Mouse (Mus musculus) thymus, postnatal 4 days (tissue): ENCODE data around the gene E330009J07Rik.

Experiments used
- DNase-seq: peaks from one replicate; pipeline ENCODE4 v3.0.0; 2021

Gene E330009J07Rik

DNA sequence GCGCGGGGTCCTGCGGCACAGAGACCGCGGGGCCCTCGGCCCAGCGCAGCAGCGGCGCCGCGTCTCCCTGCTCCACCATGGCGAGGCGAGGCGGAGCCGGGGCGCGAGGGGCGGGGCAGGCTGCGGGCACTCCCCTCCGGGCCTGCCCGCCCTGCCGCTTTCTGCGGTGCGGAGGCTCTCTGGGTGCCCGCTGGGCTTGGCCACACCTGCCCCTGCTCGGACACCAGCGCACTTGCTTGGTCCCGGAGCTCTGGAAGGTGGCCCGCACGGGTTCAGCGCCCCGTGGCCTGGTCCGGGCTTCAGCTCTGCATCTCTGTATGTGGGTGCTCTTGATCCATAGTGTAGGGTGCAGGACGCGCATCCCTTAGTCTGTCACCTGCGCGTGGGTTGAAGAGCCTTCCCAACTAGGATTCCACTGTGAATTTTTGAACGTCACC is at the start of gene E330009J07Rik:
E330009J07Rik (minus strand) TSS at position 89 of the 437 bp plus-strand sequence.
- DNase-seq = peak; percentile 94

DNA sequence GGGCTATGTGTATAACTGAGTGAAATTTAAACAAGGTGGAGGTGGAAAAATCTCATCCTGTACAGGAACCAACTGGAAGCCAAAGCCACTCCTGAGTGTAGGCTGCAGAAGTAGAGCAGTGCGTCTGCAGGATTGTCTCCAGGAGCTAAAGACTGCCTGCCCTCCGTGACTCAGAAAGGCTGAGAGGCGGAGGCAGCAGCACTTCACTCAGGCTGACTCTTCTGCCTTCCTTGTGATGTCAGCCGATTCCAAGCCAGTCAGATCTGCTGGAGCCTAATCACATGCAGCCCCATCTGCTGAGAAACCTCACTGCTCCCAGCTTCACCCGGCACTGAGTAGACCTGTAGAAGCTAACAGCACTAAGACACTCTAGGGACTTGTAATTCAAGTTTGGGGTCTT is 46.4 kb upstream of the E330009J07Rik start:
- no peak for DNase-seq

DNA sequence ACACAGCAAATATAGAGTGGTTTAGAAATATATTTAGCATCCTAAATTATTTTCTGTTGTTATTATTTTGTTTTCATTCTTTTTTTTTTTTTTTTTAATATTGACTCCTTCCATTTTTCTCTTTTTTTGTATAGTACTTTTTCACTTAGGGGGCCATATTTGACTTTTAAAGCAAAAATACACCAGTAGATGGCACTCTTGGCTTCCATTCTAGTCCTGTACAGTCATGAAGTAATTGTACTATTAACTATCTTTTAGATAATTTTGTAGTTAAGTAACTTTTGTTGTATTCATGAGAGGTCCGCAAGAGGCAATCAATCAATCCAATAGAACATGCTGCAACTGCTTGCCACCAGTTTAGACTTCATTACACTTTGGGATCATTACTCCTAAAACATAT is 43.8 kb upstream of the E330009J07Rik start:
- no peak for DNase-seq

DNA sequence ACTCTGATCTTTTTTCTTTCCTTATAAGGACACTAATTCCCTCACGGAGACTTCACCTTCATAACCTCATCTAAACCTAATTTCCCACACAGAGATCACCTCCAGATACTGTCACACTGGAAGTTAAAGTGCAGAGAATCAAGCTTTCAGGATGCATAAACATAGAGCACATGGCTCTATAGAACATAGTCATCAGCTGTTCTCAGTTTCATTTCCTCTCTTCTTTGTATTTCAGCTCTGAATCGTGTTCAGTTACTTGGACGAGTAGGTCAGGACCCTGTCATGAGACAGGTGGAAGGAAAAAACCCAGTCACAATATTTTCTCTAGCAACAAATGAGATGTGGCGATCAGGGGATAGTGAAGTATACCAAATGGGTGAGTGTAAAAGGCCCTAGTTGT is 40.2 kb upstream of the E330009J07Rik start:
- DNase-seq = no peak

DNA sequence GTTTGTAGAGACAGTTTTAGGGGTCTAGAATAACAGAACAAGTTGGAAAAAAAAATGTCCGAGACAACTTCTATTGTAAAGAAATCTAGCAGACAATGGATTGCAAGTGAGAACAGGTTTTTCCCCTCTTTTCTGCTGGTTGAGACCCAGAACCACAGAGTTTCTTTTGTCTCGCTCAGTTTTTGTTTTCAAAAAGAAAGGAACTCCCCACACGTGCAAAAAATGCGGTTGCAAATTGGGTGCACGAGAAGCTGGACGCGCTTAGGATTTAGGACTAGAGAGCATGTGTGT is 35.7 kb upstream of the E330009J07Rik start:
- no peak for DNase-seq

DNA sequence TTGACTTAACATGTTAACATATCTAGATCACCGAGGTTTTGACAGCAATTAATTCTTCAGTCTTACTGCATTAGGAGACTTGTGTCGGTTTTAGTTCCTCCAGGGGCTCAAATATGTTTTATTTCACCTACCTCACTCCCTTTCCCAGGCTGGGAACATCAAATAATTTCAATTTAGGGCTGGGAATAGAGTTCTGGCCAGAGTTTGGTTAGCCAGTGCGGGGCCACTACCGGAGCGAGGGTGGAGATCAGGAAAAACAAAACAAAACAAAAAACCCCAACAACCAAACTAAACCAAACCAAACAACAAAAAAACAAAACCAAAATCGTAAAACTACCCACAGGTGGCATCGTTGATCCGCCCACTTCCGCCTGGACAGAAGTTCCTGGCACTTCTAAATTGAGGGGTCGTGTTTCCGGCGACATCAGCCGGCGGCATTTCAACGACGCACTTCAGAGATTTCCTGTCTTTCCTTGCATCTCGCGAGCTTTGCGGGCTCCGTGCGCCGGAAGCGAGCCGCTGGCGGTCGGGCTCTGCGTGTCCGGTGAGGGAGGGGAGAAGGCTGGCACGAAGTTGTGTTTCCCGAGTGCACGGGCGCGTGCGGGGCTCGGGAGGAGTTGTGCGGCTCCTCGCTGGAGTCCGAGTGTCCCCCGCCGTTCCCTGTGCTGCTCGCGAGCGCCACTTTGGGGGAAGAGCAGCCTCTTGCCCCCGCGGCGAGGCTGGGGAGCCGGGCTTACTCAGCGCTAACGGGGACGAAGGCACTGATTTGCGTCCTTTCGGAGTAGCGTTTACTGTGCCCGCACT is 35.2 kb upstream of the E330009J07Rik start, which contains the start of gene Ssbp1:
Ssbp1 (plus strand) TSS at position 437 of the 804 bp plus-strand sequence.
- DNase-seq = peak; percentile 93

DNA sequence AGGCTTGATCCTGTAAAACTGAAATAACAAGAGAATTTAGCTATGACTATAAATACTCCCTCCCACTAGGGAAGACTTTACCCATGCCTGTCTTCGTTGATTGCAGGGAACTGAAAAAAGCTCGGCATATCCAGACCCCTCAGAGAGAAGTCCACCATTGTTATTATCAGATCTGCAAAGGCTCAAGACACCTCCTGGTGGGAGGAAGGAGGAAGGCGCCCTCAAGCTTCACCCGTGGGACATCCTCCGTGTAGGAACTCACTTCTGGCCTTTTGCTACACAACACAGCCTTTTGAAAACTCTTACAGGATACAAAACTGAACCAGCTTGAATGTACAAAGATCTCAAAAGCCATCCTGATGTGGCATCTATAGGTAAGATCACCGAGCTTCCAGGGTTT is 29.8 kb upstream of the E330009J07Rik start:
- DNase-seq = peak; percentile 45

DNA sequence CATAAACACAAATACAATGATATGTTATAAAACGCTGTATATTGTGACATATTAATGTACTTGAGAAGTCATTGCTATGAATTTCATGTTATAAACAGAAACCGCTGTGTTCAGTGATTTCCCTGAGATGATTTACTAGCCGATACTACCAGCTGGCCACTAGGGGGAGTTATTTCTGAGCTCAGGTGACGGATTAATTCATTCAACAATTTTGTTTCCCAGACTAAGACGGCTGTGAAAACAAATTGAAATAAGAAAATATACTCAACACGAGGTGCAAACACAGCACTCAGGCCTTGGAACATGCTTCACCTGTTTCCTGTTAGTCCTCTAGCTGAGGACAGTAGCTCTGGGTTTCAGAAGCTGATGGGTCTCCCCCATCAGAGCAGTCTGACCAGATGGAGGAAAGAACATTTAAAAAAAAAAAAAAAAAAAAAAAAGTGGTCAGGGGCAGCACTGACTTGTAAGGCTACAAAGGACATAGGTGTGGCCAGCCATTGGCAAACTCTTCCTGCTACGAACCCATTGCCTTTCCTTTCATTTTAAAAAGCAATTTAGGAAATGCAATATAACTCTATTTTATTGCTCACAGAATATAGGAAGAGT is 18.6 kb upstream of the E330009J07Rik start:
- DNase-seq = peak; percentile 13

DNA sequence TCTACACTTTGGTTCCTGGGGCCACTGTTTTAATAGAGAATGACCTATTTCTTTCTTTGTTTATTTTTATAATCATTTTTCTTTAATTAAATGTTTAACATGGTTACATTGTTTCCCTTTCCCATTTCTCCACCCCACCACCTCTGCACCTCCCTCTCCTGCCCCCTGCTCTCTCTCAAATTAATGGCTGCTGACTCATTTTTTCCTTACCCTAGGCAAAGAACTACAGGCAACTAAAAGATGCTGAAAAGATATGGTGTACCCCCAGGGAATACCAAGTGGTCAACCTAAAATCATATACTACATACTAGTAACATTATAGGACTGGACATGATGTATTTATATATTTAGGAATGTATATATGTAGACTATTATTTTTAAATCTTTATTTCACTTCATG is 12.7 kb upstream of the E330009J07Rik start:
- DNase-seq = no peak

DNA sequence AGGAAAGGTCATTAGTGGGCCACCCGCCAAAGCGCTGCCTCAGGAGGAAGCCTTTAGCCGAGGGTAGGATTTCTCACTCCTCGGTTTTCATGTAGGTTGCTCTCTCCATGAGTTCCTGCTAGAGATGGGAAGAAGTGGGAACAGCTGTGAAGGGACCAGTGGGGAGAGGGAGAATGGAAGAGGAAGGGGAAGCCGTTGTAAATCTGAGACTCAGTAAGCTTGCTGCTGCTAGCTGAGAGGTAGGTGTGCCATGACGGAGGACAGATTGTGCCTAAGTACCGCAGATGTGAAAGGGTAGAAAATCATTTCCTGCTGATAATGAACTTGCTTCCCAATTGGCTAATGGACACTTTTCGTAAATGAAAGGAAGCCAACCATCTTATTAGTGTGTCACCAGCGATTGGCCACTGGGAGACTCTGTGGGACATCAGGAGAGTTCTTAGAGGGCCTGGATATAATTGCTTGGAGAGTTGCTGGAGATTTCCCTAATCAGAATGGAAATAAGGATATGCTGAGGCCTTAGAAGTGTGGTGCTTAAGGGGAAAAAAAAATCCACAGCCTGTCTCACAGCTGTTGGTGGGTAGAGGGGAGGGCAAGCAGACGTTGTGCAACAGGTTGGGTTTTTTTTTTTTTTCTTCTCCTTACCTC is 7.5 kb upstream of the E330009J07Rik start:
- DNase-seq = no peak

DNA sequence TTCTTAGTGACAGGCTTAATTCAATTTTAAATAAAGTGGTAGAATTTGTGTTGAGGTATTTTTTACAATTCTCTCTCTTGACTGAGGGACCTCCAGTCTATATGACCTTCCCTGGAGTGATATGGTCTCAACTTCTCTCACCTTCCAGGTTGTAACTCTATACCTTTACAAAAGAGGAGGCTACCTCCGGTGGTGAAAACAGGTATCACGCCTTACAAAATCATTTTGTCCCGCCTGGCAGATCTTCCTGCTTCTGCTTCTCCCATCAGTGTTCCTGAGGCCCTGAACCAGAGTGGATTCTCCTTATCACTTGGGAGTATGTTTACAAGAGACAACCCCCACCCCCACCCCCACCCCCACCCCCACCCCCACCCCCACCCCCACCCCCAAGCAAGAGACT is 5.8 kb upstream of the E330009J07Rik start:
- peak; percentile 45 for DNase-seq

DNA sequence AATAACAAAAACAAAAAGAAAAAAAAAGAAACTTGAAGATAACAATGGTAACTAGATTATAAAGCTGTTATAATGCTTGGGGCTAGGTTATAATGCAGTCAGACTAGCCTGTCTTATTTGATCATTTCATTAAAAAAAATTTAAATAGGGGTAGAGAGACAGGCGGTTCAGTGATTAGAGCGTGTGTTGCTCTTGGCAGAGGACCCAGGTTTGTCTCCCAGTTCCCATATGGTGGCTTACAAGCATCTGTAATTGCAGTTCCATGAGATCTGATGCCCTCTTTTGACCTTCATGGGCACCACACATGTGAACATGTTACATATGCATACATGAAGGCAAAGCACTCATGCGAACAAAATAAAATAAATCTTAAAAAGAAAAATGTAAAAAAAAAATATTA is 5.3 kb upstream of the E330009J07Rik start:
- no peak for DNase-seq

DNA sequence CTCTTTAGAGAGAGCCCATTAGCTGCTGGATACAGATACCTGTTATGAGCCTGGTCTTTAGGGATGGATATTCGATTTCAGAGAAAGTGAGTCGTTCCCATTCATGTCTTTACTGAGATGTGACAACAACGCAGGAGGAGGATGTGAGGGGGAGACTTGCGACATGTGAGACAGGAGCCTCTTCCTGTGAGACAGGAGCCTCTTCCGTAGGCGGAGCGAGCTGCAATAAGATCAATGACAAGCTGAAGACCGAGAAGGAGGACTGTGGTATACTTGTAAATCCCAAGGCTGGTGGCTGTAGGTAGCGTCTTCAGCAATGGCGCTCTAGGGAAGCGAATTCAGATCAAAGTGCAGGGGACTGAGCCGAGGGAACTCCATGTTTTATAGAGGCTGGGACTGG is 3.8 kb upstream of the E330009J07Rik start:
- DNase-seq = peak; percentile 50

DNA sequence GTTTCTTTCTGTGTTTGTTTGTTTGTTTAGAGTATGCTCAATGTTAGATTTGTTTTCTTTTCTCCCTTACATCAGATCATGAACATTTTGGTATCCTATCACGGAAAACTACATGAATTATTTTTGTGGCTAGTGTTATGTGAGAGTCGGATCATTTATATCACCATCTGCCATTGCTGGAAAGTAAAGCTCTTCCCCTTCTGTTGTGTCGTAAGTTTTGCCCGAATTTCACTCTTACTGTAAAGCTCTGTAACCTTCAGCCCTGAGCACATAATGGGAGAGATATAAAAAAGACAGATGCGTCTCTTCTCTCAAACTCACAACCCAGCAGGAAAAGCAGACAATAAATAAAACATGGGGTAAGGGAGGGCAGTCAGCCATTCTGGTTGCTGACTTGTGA is 3.0 kb upstream of the E330009J07Rik start, which contains the start of gene Wee2:
Wee2 (plus strand) TSS at position 153 of the 400 bp plus-strand sequence.
- DNase-seq = no peak

DNA sequence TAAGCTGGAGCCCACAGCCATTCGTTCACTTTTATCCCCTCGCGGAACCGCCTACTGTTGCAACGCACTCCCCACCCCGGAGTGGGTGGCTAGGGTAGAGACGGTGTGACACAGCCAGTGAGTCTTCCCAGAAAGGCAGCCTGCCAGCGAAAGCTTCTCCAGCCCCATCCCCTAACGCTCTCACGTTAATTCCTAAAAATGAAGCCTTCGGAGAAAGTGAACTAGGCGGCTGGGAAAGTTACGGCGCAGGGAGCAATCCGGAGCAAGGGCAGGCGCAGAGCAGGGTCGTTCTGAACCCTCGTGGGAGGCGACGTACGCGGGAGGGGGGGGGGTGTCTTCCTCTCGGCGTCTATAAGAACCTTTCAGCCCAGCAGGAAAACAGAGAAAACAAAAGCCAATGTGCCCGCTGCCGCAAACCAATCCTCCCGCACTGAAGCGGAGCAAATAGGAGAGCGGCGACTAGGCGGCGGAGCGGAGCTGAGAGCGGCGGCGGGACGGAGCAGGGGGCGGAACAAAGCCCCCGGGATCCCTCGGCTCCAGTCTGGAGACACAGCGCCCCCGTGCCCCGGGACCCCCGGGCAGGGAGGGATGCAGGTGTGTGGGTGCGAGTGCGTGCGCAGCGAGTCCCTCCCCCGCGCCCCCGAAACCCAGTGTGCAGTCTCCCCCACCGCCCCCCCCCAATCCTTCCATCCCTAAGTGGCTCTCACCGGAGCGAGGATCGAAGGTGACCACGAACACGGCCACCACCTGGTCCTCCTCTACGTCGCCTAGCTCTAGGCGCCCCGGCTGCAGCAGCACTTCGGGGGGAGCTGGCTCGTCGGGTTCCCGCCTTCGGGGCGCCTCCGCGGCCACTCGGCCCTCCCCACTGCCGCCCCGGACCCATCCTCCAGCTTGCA is 536 bp downstream of the E330009J07Rik start:
- DNase-seq = peak; percentile 83

DNA sequence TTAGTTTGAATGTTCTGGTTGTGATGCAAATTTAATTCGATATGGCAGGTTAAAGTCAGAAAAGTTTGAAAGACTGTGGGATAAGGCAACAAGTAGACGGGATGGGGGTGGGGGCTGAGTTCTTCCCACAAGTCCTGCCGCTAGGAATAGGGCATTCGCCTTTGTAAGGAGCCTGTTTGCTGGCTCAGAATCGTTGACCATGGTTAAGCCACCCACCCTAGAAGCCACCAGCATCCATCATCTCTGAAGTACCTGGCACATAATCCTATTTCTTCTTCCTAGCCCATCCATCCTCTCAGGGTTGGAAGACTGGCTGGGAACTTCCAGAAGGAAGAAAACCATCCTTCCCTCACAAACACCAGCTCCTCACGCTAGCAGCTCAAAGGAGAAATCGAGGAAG is 1.2 kb downstream of the E330009J07Rik start:
- DNase-seq = peak; percentile 17

DNA sequence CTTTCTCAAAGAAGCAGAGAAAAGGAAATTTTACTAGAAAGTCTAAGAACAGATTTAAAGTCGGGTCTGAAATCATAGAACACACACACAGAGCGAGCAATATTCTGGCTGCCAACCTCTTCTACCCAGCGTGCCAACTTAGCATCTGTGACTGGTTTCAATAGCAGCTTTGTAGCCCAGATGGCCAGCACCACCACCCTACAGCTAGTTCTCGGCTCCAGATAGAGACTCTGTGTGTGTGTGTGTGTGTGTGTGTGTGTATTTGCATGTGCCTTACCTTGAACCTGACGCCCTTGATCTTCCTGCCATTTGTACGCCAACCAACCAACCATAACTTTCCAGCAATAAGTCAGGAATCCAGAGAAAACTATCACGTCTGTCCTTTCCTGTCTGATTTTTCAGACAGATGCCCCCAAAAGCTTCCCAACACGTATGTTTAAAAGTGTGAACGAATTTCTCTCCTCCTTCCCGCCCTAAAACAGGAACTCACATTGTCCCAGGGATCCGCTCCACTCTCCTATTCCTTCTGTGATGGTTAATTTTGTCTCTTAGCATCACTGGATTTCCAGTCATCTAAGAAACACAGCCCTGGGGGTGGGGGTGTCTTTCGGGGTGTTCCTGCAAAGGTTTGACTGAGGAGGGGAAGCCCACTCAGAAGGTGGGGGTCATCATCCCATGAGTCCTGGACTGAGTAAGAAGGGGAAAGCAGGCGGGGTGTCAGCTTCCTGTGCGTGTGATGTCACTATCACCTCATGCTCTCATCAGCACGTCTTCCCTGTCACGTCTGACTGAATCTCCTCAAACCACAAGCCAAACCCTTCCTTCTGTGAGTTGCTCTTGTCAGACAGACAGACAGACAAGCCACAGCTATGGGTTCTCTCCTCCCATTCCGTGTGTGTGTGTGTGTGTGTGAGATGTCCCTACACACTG is 3.3 kb downstream of the E330009J07Rik start:
- no peak for DNase-seq

DNA sequence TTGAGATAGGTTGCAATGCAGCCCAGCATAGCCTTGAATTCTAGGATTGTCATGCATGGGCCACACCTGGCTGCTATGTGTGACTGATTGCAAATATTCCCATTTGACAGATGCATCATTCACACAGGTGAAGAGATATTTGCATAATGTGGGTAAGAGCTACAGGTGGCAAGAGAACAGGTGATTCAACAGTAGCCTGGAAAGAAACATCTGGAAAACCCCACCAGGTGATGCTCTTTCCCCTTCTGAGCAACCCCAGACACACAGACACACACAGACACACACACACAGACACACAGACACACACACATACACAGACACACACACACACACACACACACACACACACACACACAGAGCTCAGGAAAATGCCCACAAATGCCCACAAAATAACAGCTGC is 4.1 kb downstream of the E330009J07Rik start:
- no peak for DNase-seq

DNA sequence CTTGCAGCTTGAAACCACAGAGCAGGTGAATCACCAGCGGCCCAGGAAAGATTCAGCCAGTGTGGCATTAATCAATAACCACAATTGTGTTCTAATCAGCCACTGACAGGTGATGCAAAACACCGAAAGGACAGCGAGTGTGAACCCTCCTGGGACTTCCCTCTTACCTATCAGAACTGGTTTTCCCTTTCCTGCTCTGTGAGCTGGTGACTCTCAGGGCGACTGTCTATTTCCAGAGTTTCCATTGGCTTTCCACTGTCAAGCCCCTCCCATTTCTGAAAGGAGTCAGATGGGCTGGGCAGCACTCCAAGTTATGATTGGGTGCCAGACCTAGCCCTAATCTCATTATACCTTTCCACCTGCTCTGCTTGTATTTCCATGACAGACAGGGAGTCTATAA is 4.6 kb downstream of the E330009J07Rik start:
- DNase-seq = no peak

DNA sequence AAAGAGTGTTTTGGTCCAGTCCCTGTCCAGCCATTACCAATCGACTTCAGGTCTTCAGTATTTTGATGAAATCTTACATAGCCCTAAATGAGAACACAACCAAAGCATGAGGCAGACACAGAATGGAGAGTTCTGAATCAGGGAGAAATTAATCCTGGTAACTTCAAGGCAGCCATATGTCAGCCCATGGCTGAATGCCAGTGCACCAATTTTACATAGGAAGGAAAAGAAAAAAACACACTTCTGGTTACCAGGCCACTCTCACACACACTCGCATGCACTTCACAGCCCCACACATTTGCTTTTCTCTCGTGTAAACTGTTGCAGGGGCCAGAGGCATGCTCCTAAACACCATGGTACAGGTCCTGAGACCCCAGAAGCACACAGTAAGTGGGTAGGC is 5.1 kb downstream of the E330009J07Rik start:
- DNase-seq = no peak

DNA sequence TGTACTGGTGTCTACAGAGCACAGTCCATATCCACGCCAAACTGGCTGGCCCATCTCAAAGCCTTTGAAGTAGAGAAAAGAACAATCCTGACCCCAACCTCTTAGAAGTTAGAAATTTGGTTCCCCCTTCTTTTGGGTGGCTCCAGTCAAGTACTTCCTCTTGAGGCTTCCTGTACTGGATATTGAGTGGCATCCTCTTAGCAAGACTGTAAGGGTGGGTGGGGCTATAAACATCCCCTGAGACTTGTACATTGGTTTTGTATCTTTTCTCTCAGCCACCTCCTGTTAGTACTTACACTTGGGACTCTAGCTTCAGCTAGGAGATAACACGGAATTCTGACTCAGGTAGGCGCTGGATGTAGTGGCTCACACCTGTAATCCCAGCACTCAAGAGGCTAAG is 5.7 kb downstream of the E330009J07Rik start:
- DNase-seq = no peak

DNA sequence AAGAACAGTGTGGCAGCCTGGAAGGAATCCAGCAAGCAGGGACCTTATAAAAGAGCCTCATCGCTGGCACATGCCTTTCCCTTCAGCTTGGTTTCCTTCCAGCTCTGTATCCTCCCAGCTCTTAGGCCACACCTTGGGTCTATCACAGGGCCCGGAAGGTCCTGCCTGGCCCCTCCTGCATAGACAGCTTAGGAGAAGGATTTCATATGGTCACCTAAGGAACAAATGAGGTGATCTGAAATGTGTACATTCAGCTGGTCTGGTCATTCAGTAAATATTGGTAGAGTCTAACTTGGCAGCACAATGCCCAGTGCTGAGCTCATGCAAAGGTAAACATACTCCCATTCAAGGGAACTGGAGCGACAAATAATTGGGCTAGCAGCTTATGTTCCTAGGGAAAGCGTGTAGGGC is 6.4 kb downstream of the E330009J07Rik start:
- DNase-seq = no peak
